Mouse (Mus musculus): Measurements from ENCODE around the gene Mtg2. TPM values are rescaled to one million over a fixed set of nuclear protein-coding genes. Genes with fewer than 3 reads are reported as not detected.

Mtg2 gene
- polyA plus RNA-seq, 1 experiment from 2014 or later = 38.1 TPM

- Histone ChIP-seq H3K36me3 (ENCODE audit: control insufficient read depth, insufficient read depth) (peaks cover 66% of the 10 kb centered on the region), H3K27me3 (replicated peaks; ENCODE audit: control insufficient read depth, insufficient read depth, low read length) (no peaks in the 10 kb centered on the region), H3K27ac (ENCODE audit: low read length) (no peak overlapping the region), H3K4me2 (ENCODE audit: low read length) (no peak overlapping the region), H3K4me1 (replicated peaks; ENCODE audit: control insufficient read depth, insufficient read depth, low read length) (peaks cover 11% of the 10 kb centered on the region), H3K9me3 (ENCODE audit: control insufficient read depth, low read length) (no peaks in the 10 kb centered on the region), H3K4me3 (replicated peaks; ENCODE audit: low read length) (no peak overlapping the region), H3K9ac (replicated peaks; ENCODE audit: low read depth, low read length) (no peak overlapping the region)
- ATAC-seq = no peak
- 64% methylated on average over 3 of the region's 3 CpGs for WGBS
Observed at GRCm38 (mm10) chr2:180032925-180033324, 37.5 kb upstream of the Mtg2 start.

GRCm38 (mm10) chr2:180033956-180034355, 36.4 kb upstream of the Mtg2 start:
- Histone ChIP-seq H3K4me1 (replicated peaks; ENCODE audit: control insufficient read depth, insufficient read depth, low read length) (peaks cover 1% of the 10 kb centered on the region), H3K4me3 (replicated peaks; ENCODE audit: low read length) (no peak overlapping the region), H3K9ac (replicated peaks; ENCODE audit: low read depth, low read length) (no peak overlapping the region), H3K36me3 (ENCODE audit: control insufficient read depth, insufficient read depth) (peaks cover 73% of the 10 kb centered on the region), H3K27ac (ENCODE audit: low read length) (no peak overlapping the region), H3K9me3 (ENCODE audit: control insufficient read depth, low read length) (no peaks in the 10 kb centered on the region), H3K4me2 (ENCODE audit: low read length) (no peak overlapping the region), H3K27me3 (replicated peaks; ENCODE audit: control insufficient read depth, insufficient read depth, low read length) (no peaks in the 10 kb centered on the region)
- ATAC-seq = no peak
- WGBS = 77% methylated on average over 3 of the region's 3 CpGs

DNA sequence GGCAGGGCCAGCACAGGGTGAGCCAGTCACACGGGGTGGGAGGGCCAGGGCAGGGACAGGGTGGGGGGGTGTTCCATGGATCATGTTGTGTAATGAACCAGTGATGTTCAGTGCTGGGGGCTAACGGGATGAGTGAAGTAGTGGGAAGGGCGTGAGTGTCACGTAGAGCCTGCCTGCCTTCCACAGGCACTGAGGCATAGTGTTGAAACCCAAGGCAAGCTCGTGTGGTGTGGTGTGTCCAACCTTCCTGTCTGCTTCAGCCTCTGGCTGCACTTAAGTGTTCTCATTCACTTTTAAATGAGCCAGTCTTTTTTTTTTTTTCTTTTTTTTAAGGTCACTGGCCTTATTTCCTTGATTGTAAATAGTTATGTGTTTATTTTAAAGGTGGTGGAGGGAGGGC, 35.6 kb upstream of the Mtg2 start:
- H3K36me3 ChIP-seq (ENCODE audit: control insufficient read depth, insufficient read depth) = peaks cover 67% of the 10 kb centered on the region
- H3K9me3 ChIP-seq (ENCODE audit: control insufficient read depth, low read length) = no peaks in the 10 kb centered on the region
- WGBS = 72% methylated on average over 5 of the region's 5 CpGs
- ATAC-seq = no peak
- no peak overlapping the region for H3K4me2 ChIP-seq (ENCODE audit: low read length)
- no peak overlapping the region for H3K4me3 ChIP-seq (replicated peaks; ENCODE audit: low read length)
- no peak overlapping the region for H3K9ac ChIP-seq (replicated peaks; ENCODE audit: low read depth, low read length)
- H3K4me1 ChIP-seq (replicated peaks; ENCODE audit: control insufficient read depth, insufficient read depth, low read length) = peaks cover 3% of the 10 kb centered on the region; the same call in 1 of the 2 replicates
- H3K27me3 ChIP-seq (replicated peaks; ENCODE audit: control insufficient read depth, insufficient read depth, low read length) = no peaks in the 10 kb centered on the region
- no peak overlapping the region for H3K27ac ChIP-seq (ENCODE audit: low read length)

GRCm38 (mm10) chr2:180040406-180040805, 30.0 kb upstream of the Mtg2 start:
- Histone ChIP-seq H3K4me1 (replicated peaks; ENCODE audit: control insufficient read depth, insufficient read depth, low read length) (peaks cover 40% of the 10 kb centered on the region), H3K36me3 (ENCODE audit: control insufficient read depth, insufficient read depth) (peaks cover 30% of the 10 kb centered on the region), H3K4me3 (replicated peaks; ENCODE audit: low read length) (0 out of 2 replicates have a peak overlapping the region, but pooled peaks have one; percentile 1), H3K27me3 (replicated peaks; ENCODE audit: control insufficient read depth, insufficient read depth, low read length) (no peaks in the 10 kb centered on the region), H3K27ac (ENCODE audit: low read length) (no peak overlapping the region), H3K9me3 (ENCODE audit: control insufficient read depth, low read length) (no peaks in the 10 kb centered on the region), H3K4me2 (ENCODE audit: low read length) (peak overlapping the region; percentile 81), H3K9ac (replicated peaks; ENCODE audit: low read depth, low read length) (peak overlapping the region; percentile 31; the same call in 1 of the 2 replicates)
- WGBS = 66% methylated on average over 6 of the region's 6 CpGs
- no peak for ATAC-seq

DNA sequence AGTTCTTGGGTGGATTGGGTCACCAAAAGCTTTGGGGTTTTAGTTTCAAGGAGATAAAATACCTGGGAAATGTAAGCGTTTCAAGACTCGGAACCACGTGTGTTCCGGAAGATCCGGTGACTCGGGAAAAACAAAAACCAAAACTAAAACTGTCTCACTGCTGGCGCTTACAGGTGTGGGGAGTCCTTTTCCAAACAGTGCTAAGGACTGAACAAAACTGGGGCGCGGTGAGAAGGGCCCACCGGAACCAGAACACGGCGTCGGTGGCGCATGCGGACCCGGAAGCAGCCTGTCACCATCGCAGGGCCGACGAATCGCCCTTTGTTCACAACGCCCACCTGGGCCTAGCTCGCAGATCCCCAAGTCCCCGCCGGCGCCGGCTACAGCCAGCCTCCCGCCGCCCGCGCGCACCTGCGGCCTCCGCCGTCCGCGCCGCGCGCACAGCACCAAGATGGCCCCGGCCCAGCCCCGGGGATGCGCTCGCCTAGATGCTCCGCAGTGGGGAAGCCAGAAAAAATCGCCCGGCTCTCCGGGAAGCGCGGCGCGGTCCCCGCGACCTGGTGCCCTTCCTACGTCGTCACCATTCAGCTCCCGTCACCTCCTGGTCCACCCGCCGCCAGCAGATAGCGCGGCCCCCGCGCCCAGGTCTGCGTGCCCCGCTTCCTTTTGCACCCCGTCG, 28.7 kb upstream of the Mtg2 start:
- peaks cover 43% of the 10 kb centered on the region for H3K4me1 ChIP-seq (replicated peaks; ENCODE audit: control insufficient read depth, insufficient read depth, low read length)
- peak; percentile 51 for ATAC-seq
- under 1% methylated on average over 66 of the region's 66 CpGs for WGBS

DNA sequence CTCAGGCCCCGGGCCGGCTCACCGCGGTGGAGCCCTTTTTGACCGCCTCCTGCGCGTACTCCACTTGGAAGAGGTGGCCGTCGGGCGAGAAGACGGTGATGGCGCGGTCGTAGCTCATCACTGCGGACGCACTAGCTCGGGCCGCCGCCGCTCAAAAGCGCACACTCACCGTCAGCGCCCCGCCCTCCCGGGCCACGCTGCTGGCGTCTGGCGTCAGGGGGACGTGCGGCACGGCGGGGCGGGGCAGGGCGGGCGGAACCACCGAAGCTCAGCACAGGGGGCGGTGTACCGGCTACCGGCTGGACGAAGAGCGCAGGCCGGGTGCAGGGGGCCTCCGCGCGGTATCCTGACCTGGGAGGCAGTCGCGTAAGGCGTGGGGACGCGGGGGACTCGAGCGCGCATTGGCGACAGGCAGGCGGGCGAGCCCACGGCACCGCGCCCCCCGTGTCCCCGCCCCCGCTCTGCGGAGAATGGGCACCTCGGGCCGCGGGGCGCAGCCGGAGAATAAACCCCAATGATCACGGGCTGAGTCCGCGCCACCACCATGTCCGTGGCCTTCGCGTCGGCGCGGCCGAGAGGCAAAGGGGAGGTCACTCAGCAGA, 28.0 kb upstream of the Mtg2 start, which contains the start of the genes Psma7 and Ss18l1:
Gene Psma7 (minus strand): TSS at position 178 of the 602 bp plus-strand sequence.
Gene Ss18l1 (plus strand): TSS at position 254 of the 602 bp plus-strand sequence.
- H3K4me2 ChIP-seq (ENCODE audit: low read length) = peak within 1 kb of the TSS; percentile 81
- H3K27me3 ChIP-seq (replicated peaks; ENCODE audit: control insufficient read depth, insufficient read depth, low read length) = no peaks in the 10 kb centered on the region
- under 1% methylated on average over 78 of the region's 78 CpGs for WGBS
- no peaks in the 10 kb centered on the region for H3K9me3 ChIP-seq (ENCODE audit: control insufficient read depth, low read length)
- peak within 1 kb of the TSS; percentile 96 for H3K27ac ChIP-seq (ENCODE audit: low read length)
- peak within 1 kb of the TSS; percentile 94 for H3K4me3 ChIP-seq (replicated peaks; ENCODE audit: low read length)
- H3K9ac ChIP-seq (replicated peaks; ENCODE audit: low read depth, low read length) = peak within 1 kb of the TSS; percentile 93
- peaks cover 43% of the 10 kb centered on the region for H3K4me1 ChIP-seq (replicated peaks; ENCODE audit: control insufficient read depth, insufficient read depth, low read length)
- peak; percentile 96 for ATAC-seq
- H3K36me3 ChIP-seq (ENCODE audit: control insufficient read depth, insufficient read depth) = peaks cover 16% of the 10 kb centered on the region

More for the DNA sequence above, 28.7 kb upstream of the Mtg2 start:
- peaks cover 19% of the 10 kb centered on the region for H3K36me3 ChIP-seq (ENCODE audit: control insufficient read depth, insufficient read depth)
- H3K27me3 ChIP-seq (replicated peaks; ENCODE audit: control insufficient read depth, insufficient read depth, low read length) = no peaks in the 10 kb centered on the region
- H3K9ac ChIP-seq (replicated peaks; ENCODE audit: low read depth, low read length) = peak overlapping the region; percentile 93
- peak overlapping the region; percentile 94 for H3K4me3 ChIP-seq (replicated peaks; ENCODE audit: low read length)
- no peaks in the 10 kb centered on the region for H3K9me3 ChIP-seq (ENCODE audit: control insufficient read depth, low read length)
- peak overlapping the region; percentile 81 for H3K4me2 ChIP-seq (ENCODE audit: low read length)
- peak overlapping the region; percentile 96 for H3K27ac ChIP-seq (ENCODE audit: low read length)

DNA sequence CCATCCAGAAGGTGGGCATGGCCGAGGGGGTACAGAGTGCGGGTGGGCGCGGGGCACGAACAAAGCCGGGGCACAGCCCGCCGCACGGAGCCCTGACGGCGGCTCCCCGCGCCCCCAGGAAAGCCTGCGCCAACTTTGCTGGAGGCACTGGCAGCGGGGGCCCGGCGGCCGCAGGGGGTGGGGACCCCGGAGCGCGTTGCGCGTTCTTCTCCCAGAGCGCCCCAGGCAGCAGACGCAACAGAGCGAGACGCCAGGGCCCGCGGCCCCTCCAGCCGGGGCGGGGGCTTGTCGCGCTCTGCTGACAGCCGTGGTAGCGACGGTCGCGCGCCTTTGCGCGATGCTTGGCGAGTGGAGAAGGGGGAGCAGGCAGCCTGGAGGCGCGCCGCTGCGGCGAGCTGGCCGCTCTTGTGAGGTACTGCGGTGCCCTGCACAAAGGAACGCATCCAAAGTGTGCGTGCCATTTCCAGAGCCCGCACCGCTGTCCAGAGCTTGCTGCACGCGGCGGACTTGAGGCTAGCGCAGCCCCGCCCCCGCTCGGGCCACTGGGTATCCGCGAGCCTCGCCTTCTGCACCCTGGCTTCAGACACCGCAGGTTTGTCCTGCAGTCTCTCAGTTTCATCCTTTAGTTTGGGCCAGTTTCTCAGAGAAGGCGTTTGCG, 27.4 kb upstream of the Mtg2 start:
- Histone ChIP-seq H3K27me3 (replicated peaks; ENCODE audit: control insufficient read depth, insufficient read depth, low read length) (no peaks in the 10 kb centered on the region), H3K9me3 (ENCODE audit: control insufficient read depth, low read length) (no peaks in the 10 kb centered on the region), H3K27ac (ENCODE audit: low read length) (peak overlapping the region; percentile 96), H3K9ac (replicated peaks; ENCODE audit: low read depth, low read length) (peak overlapping the region; percentile 93), H3K4me1 (replicated peaks; ENCODE audit: control insufficient read depth, insufficient read depth, low read length) (peaks cover 43% of the 10 kb centered on the region), H3K4me2 (ENCODE audit: low read length) (peak overlapping the region; percentile 80), H3K4me3 (replicated peaks; ENCODE audit: low read length) (peak overlapping the region; percentile 94), H3K36me3 (ENCODE audit: control insufficient read depth, insufficient read depth) (peaks cover 12% of the 10 kb centered on the region)
- peak; percentile 59 for ATAC-seq
- WGBS = under 1% methylated on average over 61 of the region's 66 CpGs

DNA sequence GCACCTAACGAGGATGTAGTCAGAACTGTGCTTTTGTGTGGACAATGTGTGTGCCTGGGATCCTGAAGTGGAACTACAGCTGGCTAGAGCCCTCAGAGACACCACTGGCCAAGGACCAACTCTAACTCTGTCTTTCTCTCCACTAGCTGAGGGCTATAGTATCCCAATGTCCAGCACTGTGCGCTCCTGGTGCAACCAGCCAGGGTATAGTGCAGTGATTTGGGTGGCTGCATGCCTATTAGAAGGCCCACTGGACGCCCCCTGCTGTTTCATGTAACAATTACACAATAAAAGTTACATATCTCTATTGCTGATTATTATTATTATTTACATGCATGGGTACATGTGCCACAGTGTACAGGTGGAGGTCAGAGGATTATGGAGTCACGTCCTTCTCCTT, 25.1 kb upstream of the Mtg2 start:
- no peak overlapping the region for H3K4me3 ChIP-seq (replicated peaks; ENCODE audit: low read length)
- no peaks in the 10 kb centered on the region for H3K36me3 ChIP-seq (ENCODE audit: control insufficient read depth, insufficient read depth)
- no peak overlapping the region for H3K4me2 ChIP-seq (ENCODE audit: low read length)
- H3K9ac ChIP-seq (replicated peaks; ENCODE audit: low read depth, low read length) = no peak overlapping the region
- no peaks in the 10 kb centered on the region for H3K27me3 ChIP-seq (replicated peaks; ENCODE audit: control insufficient read depth, insufficient read depth, low read length)
- peaks cover 35% of the 10 kb centered on the region for H3K4me1 ChIP-seq (replicated peaks; ENCODE audit: control insufficient read depth, insufficient read depth, low read length)
- H3K9me3 ChIP-seq (ENCODE audit: control insufficient read depth, low read length) = no peaks in the 10 kb centered on the region
- ATAC-seq = no peak
- H3K27ac ChIP-seq (ENCODE audit: low read length) = no peak overlapping the region
- 53% methylated on average over 4 of the region's 4 CpGs for WGBS

- Histone ChIP-seq H3K4me3 (replicated peaks; ENCODE audit: low read length) (no peak overlapping the region), H3K27me3 (replicated peaks; ENCODE audit: control insufficient read depth, insufficient read depth, low read length) (no peaks in the 10 kb centered on the region), H3K9me3 (ENCODE audit: control insufficient read depth, low read length) (no peaks in the 10 kb centered on the region), H3K9ac (replicated peaks; ENCODE audit: low read depth, low read length) (no peak overlapping the region), H3K27ac (ENCODE audit: low read length) (no peak overlapping the region), H3K4me2 (ENCODE audit: low read length) (no peak overlapping the region), H3K36me3 (ENCODE audit: control insufficient read depth, insufficient read depth) (no peaks in the 10 kb centered on the region), H3K4me1 (replicated peaks; ENCODE audit: control insufficient read depth, insufficient read depth, low read length) (peaks cover 28% of the 10 kb centered on the region)
- 93% methylated on average over 3 of the region's 3 CpGs for WGBS
- ATAC-seq = no peak
Observed at GRCm38 (mm10) chr2:180047580-180047979, 22.8 kb upstream of the Mtg2 start.
